Mouse (Mus musculus) urinary bladder, postnatal 36 days (tissue): Measurements from ENCODE around the gene Herc6.

ENCODE experiments used
- DNase-seq, 2 experiments: peaks; one replicate each; pipeline ENCODE4 v3.0.0; 2022; ENCODE audit warnings: low spot score in 2 of 2, mixed read lengths in 1 of 2

Herc6 gene

GRCm38 (mm10) chr6:57571587-57571986, 9.2 kb upstream of the Herc6 start:
- DNase-seq = no peak

DNA sequence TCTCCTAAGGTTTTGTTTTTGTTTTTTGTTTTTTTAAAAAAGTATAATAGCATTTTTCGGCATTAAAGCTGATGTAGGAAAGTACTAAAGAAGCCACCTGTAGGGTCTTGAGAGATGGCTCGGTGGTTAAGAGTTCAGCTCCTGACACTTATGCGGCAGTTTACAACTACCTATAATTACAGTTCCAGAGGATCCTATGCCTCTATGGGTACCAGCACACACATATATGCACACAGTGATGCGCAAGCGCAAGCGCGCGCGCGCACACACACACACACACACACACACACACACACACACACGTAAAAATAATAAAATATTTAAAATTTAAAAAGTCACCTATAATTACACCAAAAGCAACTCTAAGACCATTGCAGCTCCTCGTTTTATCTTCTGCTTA, 795 bp downstream of the Herc6 start:
- DNase-seq = no peak

DNA sequence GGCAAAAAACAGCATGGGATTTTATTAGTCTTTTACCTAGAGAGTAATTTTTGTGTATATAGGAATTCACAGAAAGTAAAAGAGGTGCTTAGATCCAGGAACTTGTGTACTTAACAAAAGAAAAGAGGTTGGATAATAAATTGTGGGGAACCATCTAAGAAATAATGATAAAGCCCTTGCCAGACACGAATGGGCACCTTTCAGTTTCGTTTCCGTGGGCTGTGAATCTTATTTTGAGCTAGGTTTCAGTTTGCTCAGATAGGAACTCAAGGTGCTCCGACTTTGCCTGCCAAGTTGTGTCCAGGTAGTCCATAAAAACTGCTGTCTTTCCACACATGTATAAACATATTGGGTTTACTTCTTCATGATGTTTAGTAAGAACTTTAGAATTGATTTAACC, 1.6 kb downstream of the Herc6 start:
- DNase-seq = no peak

DNA sequence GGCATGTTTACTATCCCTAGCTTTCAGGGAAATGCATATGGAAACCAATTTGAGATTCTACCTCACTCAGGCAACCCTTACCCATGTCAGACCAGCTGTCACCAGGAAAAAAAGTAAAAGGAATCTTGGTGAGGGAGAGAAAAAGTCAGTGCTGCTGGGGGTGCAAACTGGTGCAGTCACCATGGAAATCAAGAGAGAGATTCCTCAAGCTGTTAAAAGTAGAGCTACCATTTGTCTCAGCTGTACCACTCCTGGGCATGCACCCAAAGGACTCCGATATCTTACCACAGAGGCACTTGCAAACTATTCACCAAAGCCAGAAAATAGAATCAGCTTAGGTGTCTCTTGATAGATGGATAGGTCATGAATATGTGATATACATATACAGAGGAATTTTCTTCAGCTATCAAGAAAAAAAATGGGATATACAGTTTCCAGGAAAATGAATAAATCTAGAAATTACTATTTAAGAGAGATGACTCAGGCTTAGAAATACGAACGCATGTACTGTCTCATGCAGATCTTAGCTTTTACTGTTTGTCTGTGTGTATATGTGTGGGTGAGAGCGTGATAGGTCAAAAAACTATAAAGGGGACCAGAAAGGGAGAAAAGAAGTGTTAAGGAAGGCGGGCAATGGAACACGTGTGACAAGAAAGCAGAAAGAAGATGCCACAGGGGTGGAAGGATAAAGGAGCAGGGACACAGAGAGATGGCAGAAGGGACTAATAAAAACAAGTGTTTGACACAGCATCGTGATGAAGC, 24.9 kb downstream of the Herc6 start:
- no peak for DNase-seq

DNA sequence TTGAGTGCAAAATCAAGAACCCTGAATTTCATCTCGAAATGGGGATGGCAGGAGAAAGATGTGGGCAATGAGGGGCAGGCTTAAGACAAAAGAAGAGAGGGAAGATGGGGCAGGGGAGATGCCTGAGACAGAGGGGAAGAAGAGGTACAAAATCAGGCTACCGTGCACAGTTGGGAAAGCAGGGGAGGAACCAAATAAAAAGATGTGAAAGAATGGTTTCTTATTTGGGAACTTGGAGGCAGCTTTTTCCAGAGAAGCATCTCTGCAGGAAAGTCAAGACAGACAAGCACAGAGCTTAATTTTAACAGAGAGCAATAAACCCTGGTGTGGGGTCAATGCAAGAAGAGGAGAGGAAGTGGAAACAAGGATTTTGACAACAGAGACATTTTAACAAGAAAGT, 27.2 kb downstream of the Herc6 start:
- DNase-seq = no peak

DNA sequence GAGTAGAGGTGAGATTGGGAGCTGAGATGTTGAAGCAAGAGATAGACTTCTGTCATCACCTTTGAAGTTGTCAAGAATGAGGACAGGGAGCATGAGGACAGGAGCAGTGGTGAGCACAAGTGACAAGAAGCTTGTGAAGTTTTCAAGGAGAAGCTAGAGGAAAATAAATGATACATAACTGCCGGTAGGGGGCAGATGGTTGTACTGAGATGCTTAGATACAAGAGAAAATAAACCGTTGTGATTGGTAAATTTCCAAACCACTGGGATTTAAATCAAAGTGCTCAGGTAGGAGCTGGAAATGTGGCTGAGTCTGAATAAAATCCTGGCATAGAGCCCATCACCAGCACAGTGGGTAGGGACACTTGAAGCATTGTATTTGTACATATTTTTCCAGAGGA, 28.8 kb downstream of the Herc6 start:
- DNase-seq = peak in 1 of 2 experiments; percentile 0

DNA sequence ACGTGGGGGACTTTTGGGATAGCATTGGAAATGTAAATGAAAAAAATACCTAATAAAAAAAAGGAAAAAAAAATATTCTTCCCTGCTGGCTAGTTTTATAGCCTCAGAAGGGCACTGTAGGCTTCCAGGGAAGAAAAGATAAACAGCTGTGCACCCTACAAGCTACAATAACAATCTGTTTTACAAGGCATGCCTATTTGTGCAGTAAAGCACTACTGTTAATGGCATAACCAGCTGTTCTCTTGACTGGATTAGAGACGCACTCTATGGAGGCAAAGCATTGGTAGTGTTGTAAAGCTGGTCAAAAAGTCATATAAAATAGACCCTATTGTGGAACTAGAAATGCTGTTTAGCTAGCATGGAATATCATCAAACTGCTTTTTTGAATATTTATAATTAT, 35.0 kb downstream of the Herc6 start:
- no peak for DNase-seq

DNA sequence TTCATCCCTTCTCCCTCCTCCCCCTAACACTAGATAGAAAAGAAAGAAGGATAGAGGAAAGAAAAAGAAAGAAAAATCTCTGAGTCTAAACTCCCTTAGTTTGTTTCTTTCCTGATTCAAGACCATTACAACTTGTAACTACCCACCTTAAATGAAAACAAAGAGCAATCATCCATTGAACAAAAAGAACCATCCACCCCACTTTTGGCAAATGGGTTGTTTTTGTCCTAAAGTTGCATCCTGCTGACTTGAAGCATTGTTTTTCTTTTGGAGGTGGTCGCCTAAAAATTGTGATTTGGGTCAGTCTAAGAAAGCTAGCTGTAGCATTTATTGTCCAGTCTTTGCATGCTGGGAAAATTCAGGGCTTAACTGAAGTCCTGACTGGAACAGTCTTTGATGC, 58.7 kb downstream of the Herc6 start:
- DNase-seq = no peak

DNA sequence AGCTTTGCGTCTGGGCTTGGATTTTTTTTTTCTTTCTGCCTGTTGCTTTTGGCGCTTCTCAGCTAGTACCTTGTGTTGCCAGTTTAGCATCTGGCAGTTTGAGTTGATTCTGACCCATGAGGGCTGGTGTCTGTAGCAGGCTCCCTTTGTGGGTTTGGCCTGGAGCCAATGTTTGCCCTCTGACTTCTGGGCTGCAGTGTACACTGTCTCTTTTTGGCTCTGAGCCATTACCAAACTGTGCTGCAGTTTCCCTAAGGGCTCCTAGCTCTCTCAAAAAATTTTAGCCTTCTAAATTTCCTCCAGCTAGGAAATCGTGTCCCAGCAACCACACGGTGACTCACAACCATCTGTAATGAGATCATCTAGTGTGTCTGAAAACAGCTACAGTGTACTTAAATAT, 61.0 kb downstream of the Herc6 start:
- DNase-seq = peak; percentile 30 to 71

DNA sequence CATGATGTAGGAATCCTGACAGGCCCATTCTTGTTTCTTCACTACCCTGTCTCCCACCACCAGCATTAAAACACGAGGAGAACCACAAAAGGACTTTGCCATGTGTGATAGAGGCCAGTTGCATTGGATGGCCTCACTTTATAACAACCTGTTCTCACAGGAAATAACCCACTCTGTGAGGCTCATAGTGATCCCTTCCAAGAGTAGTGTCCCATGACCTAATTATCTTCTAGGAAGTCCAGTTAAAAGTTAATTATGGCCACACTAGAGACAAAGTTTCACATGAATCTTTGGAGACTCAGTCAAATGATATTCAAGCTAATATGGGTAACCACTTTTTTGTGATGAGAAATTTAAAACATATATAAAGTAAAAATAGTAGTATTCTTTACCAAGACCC, 66.5 kb downstream of the Herc6 start:
- DNase-seq = no peak

DNA sequence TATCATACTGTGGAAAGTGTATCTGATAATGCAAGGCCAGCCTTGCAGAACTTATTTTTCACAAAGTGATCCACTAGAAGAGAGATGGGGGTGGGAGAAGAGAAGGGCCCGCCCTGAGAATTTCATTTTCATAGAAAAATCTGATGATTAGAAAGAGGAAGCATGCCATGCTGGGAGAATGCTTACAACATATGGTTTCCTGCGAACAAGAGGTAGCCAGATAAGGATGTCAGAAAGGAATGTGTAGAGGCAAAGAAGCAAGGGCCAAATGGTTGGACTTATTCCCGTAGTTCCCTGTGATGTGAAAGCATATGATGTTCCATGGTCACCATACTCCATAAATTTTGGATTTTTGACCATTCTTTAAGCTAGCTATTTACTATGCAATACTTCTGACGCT, 80.5 kb downstream of the Herc6 start:
- DNase-seq = no peak

GRCm38 (mm10) chr6:57684156-57684555, 103.4 kb downstream of the Herc6 start:
- DNase-seq = no peak

- peak; percentile 79 to 88 for DNase-seq
Observed at GRCm38 (mm10) chr6:57691467-57692261, 110.9 kb downstream of the Herc6 start, which contains the start of gene Pyurf. Pyurf (minus strand) TSS chr6:57692078.

GRCm38 (mm10) chr6:57693116-57693515, 112.3 kb downstream of the Herc6 start:
- no peak for DNase-seq

DNA sequence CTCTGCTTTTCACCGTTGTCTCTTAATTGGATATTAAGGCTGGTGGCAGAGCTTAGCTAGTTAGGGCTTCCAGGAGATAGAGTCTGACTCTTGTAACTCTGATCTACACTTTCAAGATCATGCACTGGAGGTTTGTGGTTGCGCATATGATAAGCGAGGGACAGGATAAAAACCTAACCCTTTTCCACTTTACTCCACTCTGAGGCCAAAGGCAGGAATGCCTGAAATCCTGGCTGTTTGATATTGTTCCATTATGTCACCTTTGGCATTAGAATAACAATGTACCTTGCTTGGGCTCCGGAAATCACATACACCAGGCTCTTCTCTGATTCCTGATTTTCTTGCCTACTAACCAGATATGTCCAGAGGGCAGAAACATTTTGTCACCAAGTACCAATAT, 120.9 kb downstream of the Herc6 start:
- DNase-seq = no peak

- no peak for DNase-seq
Observed at GRCm38 (mm10) chr6:57702376-57702742, 121.6 kb downstream of the Herc6 start, which contains the start of gene Lancl2. Lancl2 (plus strand) TSS chr6:57702540.

DNA sequence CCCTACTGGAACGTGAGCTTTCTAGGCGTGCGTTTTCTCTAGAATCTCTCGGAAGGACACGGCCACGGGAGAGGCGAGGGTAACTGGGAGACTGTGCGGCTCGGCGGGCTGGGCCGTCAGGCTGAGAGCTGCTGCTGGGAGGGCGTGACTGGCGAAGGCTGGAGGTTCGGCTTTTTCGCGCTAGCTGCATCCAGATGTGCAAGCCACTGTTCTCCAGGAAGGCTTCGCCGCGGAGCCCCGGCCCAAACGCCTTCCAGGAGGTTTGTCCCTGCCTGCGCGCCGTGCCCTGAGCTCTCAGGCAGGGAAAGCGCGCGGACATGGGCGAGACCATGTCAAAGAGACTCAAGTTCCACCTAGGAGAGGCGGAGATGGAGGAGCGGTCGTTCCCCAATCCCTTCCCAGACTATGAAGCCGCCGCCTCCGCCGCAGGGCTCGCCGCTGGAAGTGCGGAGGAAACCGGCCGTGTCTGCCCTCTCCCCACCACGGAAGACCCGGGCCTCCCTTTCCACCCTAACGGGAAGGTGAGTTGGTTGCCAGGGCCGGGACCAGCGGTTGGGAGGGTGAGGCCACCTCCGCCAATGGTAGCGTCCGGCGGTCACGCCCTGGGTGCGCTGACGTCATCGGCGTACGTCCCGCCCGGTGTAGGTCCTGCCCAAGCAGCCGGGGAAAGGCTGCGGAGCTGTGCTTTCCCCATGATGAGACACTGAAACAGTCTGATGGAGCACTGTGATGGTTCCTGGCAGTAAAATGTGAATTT, 122.1 kb downstream of the Herc6 start:
- peak; percentile 95 to 97 for DNase-seq

DNA sequence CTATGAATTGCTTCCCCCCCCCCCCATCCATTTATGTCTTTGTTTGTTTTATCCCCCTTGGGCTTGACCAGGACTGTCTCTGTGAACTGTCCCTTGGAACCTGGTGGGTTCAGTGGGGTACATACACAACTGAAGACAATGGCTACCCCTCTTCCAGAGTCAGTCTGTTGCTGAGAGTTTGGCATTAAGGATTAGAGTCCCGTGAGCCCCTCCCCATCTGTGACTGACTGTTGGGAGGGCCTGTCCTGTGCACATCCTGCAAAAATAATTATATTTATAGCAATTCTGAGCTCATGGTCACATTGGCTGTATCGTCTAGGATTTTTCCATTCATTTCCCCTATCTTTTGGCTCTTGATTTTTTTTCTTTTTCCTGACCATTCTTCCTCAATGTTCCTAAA, 122.9 kb downstream of the Herc6 start:
- no peak for DNase-seq

- DNase-seq = no peak
Observed at GRCm38 (mm10) chr6:57706721-57707120, 125.9 kb downstream of the Herc6 start.

DNA sequence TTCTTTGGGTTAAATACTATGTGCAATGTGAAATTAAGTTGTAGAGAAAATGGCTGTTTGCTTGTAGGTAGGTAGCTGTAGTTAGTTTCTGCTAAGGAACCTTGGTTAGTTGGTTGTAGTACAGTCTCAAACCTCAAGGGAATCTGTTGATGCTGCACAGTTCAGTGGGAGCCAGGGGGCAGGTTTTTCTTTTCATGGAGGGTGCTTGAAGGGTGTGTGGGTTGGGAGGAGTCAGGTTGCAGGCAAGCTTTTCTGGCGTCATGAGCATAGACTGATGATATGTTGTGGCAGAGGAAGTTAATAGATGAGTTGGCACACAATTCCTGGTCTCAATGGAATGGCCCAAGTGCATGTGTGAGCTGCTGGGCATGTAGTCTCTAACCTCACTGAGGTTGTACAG, 130.9 kb downstream of the Herc6 start:
- DNase-seq = no peak
